Mouse (Mus musculus): ENCODE measurements around the gene Camk1d.
"Not testable (repeated sequence)": the region's sequence is repeated elsewhere in the genome, so short reads cannot be mapped to it uniquely, and the experiment has no call there.

Gene Camk1d

DNA sequence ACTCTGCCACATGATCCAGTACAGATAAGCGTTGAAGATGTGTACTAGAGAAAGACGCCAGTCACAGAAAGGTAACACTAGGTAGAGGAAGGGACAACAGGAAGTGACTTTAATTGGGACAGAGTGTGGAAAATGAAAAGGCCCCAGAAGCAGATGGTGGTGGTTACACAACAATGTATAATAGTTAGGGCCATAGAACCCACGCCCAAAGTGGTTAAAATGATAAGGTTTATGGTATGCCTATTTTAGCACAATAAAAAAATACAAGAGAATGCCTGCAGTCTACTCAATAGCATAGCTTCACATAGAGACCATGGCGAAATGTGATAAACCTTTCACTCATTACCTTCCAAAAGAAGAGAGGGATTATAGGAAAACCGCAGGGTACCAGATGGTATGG lies 147.7 kb downstream of the Camk1d start:
- DNase-seq (ENCODE audit: low spot score): no peak

- no peak for DNase-seq (ENCODE audit: low spot score)
Observed at GRCm38 (mm10) chr2:5563685-5564084, 150.6 kb downstream of the Camk1d start.

DNA sequence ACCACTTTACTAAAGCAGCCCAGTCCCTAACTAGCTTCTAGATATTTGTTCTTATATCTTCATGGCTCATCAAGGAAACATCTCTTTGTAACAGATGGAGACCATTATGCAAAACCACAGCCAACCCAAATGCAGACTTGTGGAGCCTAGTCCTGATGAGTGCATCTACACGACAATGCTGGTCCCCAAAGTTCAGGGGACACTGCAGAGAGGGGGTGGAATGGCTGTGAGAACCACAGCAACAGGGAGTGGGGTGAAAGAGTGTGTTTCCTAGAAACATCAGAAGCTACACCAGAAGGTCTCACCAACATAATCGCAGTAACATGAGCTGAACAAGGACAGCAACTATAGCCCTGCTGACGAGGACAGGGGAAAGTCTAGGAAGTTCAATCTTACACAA lies 152.9 kb downstream of the Camk1d start:
- DNase-seq (ENCODE audit: low spot score): no peak

DNA sequence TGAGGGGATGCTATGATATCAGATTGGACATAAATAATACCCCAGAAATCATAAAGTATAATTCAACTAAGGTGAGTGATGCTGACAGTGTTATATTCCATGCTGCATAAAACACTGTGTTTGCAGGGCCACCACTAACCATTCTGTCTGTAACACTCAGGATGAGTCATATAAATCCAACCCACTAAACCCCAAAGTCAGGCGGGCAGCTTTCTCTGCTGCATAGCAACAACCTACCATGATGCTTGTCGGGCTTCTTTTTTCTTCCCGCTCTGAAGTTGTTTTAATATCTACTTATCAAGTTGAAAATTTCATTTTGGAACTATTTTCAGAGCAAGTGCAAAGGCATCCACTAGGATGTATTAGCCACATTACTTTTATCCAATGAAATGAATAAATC lies 161.1 kb downstream of the Camk1d start:
- no peak for DNase-seq (ENCODE audit: low spot score)

DNA sequence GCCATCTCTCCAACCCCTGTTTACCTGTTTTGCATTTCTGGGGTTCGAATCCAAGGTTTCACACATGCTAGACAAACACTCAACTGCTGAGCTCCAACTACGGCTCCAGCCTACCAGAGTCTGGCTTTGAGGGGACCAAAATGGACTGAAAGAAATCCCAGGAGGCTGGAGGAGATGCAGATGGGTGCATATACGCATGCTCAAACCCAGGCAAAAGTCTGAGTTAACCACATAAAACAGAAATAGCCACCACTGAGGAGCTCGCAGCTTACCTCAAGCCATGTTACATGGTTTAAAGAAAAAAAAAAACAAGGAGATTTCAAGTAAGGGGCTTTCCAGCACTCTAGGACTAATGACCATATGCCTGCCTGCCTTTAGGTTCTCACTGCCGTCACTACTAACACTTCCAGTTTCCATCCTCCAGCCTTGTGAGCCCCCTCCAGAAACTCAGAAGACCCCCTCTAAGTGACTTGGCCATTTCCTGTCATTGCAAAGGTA lies 162.5 kb downstream of the Camk1d start:
- no peak for DNase-seq (ENCODE audit: low spot score)

DNA sequence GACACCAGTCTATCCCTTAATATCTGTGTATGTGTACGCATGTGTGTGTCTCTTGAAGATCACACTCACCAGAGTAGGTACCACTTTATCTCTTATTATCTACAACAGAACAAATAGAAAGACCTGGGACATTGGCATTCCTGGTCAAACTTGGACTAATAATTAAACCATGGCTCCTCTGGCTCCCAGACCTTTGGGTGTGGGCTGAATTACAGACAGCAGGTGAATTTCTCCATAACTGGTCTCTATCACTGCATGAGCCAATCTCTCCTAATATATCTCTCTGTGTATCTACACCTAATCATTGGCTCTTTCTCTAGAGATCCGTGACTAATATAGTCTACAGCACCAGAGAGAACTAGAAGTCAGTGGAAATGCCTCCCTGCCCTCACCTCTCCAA lies 165.0 kb downstream of the Camk1d start:
- no peak for DNase-seq (ENCODE audit: low spot score)

GRCm38 (mm10) chr2:5548872-5549271 lies 165.4 kb downstream of the Camk1d start:
- no peak for DNase-seq (ENCODE audit: low spot score)

DNA sequence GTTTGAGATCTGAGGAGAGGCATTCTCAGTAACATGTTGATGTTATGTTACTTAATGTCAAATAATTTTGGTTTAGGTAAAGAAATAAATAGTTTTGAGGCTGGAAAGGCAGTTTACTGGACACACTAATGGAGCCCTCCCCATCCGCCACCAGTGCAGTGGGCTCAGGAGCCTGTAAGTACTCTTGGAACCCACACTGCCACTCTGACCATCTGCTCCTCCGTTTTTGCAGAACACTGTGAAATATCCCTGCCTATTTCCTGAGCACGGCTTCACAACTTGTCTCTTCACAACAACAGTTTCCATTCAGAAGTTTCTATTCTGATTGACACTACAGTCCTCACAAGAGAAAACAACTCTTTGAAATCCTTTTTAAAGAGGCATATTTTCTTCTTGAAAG lies 173.4 kb downstream of the Camk1d start:
- DNase-seq (ENCODE audit: low spot score): no peak

DNA sequence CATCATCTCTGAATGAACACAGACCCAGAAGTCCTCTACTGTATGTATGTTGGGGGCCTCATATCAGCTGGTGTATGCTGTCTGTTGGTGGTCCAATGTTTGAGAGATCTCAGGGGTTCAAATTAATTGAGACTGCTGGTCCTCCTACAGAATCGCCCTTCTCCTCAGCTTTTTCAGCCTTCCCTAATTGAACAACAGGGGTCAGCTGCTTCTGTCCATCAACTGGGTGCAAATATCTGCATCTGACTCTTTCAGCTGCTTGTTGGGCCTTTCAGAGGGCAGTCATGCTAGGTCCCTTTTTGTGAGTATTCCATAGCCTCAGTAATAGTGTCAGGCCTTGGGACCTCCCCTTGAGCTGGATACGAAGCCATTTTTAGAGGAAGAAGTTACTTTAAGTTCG lies 174.4 kb downstream of the Camk1d start:
- DNase-seq (ENCODE audit: low spot score): not testable (repeated sequence)

GRCm38 (mm10) chr2:5533868-5534267 lies 180.4 kb downstream of the Camk1d start:
- DNase-seq (ENCODE audit: low spot score): no peak

DNA sequence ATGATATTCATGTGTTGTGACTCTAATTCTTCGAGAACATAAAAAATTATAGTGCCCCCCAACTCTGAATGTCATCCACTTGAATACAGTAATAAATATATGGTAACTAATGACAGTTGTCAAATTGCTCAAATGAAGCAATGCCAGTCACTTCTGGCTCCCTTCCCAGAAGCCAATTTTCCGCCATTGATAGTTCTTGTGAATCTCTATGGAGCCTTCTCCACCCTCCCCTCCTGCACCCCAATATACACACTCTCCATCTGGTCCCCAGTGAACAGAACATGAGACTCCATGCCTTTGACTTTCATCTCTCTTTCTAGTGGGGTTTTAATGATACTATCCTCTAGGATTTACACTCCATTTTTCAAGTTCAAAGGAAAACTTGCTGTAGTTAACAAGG lies 184.3 kb downstream of the Camk1d start:
- no peak for DNase-seq (ENCODE audit: low spot score)

- DNase-seq (ENCODE audit: low spot score): peak; percentile 17
Observed at GRCm38 (mm10) chr2:5519221-5519669, 195.1 kb downstream of the Camk1d start.

DNA sequence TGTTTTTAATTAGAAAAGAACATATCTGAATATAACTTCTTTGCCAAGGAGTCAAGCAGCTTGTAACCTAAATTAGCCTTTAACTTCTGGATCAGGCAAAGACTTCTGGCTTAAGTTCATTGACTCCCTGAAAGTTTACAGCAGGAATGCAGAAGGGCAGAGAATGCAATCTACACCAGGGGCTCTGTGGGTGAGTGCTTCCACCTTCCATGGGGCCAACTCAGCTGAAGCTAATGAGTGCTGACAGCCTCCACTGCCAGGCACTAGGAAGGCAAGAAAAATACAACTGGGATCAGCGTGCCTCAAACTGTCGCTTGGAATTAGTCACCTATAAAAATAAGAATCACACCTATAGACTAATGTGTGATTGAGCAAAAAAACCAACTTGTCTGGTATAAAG lies 199.2 kb downstream of the Camk1d start:
- no peak for DNase-seq (ENCODE audit: low spot score)

- DNase-seq (ENCODE audit: low spot score): no peak
Observed at GRCm38 (mm10) chr2:5514095-5514494, 200.2 kb downstream of the Camk1d start.

DNA sequence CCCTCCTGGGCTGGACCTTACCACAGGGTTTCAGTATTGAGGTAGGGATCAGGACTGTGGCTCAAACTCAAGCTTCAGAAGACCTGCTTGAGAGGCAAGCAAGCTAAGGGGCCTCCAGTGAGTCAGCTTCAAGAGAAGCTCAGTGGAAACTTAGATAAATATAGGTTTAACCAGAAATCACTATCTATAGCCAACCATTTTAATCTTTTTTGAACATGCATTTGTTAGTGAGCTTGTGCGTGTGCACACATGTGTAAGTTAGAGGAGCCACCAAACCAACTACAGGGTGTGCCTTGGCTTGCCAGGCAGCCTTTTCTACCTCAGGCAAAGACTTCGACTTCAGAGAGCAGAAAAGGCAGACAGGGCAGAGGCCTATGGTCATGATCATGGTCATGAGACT lies 200.7 kb downstream of the Camk1d start:
- DNase-seq (ENCODE audit: low spot score): no peak

DNA sequence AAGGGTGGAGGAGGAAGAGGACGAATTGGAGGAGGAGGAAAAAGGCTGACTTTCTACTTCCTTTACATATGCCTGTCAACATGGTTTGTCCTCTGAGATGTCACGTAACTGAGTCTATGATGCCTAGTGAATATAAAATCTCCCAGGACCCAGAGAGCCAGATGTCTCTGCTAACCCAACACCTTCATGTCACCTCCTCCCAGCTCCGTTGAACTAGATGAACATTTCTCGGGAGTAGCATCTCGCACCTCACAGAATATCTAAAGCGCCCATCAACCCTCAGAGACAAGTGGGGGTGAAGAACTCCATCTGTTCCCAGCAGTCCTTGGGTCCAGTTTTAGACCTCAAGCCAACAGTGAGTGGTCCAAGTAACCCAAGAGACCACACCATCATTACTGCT lies 204.3 kb downstream of the Camk1d start:
- no peak for DNase-seq (ENCODE audit: low spot score)

DNA sequence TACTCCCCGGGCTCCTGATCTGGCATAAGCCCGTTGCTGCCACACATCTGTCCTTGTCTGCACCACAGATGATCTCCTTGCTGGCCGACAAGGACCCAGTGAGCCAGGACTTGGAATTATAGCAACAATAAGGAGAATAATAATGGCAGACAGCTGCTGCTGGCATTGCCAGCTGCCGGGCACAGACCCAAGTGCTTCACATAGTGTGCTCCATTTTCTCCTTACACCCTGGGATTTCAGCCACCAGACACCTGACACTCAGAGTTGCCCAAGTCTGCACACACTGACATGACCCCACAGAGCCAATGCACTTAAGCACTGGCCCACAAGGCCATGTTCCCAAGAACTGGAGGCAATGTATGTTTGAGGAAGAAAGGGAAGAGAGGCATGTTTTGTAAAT lies 214.7 kb downstream of the Camk1d start:
- DNase-seq (ENCODE audit: low spot score): no peak

DNA sequence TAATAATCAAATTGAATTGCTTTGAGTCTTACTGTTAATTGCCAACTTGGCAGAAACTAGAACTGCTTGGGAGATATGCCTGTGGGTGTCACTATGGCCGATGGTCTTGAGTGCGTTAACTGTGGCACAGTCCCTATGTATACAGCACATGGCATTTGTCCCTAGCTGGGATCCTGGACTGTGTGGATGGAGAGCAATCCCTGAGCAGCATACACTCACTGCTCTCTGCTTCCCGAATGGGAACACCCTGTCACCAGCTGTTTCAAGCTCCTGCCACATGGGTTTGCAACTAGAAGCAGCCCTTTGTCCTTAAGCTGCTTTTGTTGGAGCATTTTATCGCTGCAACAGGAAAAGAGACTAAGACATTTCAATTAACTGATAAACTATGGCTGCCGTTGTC lies 224.4 kb downstream of the Camk1d start:
- DNase-seq (ENCODE audit: low spot score): no peak

DNA sequence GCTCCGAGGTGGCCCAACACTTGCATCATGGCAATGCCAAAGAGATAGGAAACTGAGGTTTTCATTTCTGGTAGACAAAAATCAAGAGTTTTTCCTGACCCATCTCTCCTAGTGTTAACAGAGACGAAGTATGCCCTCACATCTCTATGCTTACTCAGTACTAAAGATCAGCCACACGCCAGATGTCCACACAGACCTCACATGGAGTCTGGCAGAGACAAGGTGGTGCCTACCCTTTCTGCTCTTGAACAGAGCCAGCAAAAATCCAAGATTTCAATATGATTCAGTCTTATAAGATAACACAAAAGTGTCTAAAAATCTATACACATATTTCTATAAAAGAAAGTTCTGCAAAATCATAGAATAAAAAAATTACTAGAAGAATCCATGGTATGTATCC lies 227.0 kb downstream of the Camk1d start:
- no peak for DNase-seq (ENCODE audit: low spot score)

GRCm38 (mm10) chr2:5486663-5487062 lies 227.7 kb downstream of the Camk1d start:
- DNase-seq (ENCODE audit: low spot score): no peak

DNA sequence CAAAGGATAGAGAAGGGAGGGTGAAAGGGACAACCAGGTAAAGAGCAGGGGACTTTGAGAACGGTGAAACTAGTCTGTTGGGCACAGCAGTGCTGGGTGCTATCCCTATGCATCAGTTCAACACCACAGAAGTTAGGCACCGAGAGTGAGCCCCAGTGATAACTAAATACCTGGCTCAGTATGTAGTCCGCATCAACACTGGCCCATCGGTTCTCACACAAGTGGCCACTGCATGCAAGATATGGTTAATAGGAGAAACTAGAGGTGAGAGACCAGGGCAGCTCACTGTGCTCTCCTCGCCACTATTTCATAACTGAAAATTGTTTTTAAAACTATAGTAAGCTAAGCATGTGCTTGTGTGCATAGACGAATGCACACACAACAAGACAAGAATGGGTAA lies 228.5 kb downstream of the Camk1d start:
- DNase-seq (ENCODE audit: low spot score): no peak

GRCm38 (mm10) chr2:5479886-5480285 lies 234.4 kb downstream of the Camk1d start:
- no peak for DNase-seq (ENCODE audit: low spot score)

GRCm38 (mm10) chr2:5478709-5479108 lies 235.6 kb downstream of the Camk1d start:
- no peak for DNase-seq (ENCODE audit: low spot score)

GRCm38 (mm10) chr2:5478256-5478655 lies 236.1 kb downstream of the Camk1d start:
- DNase-seq (ENCODE audit: low spot score): no peak

- no peak for DNase-seq (ENCODE audit: low spot score)
Observed at GRCm38 (mm10) chr2:5477525-5477924, 236.8 kb downstream of the Camk1d start.
